Comparison of ENCODE assay signal across 9 mouse cellular contexts in the genomic region with DNA sequence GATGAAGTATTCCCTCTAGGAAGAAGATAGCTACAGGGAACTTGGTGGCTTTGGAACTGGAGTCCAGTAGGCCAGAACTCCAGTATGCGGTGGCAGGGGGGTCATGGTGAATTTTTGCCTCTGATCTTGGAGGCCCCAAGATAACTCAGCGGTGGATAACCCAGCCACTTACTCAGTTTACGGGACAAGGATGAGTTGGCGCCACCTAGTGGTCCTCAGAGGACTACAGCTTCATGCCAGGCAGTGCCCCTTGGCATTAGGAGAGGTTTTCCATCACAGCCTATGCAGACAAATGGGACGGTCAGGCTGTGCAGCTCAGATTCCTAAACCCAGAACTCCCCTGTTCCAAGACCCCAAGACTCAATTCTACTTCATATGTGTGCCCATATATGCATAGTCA. TPM values are rescaled to one million over a fixed set of nuclear protein-coding genes. Genes with fewer than 3 reads are reported as not detected.
DNase-seq lines count a peak whose midpoint lies in the region; ATAC-seq and TF ChIP-seq lines count a peak whose summit lies in the region.
"Had no signal": no experiment of that assay in that cellular context is flagged by ENCODE, and none has a peak within 500 bp of the region (broad histone marks: within the 10 kb centered on the region; RNA-seq: fewer than 3 reads in every experiment).

No protein-coding gene starts in this region.

- no peak overlapping the region for H3K27ac ChIP-seq in intestine, embryonic 14.5 days (ENCODE audit: low read depth)
- no peak overlapping the region for H3K27ac ChIP-seq in intestine, embryonic 16.5 days (ENCODE audit: low read length)
- H3K27ac ChIP-seq in gastrocnemius, adult 2 months = peak overlapping the region; percentile 46; the same call in 1 of the 2 replicates

- peaks cover 10% of the 10 kb centered on the region for H3K4me1 ChIP-seq in intestine, embryonic 14.5 days (replicated peaks; ENCODE audit: control insufficient read depth, insufficient read depth, low read length)
- peaks cover 44% of the 10 kb centered on the region for H3K4me1 ChIP-seq in intestine, embryonic 16.5 days (ENCODE audit: control insufficient read depth, insufficient read depth, low read length)

- TF ChIP-seq CTCF in gastrocnemius, adult 2 months (IDR thresholded peaks at IDR 0.05) = peak; percentile 95; the same call in 1 of the 2 replicates

- no peaks in the 10 kb centered on the region for H3K27me3 ChIP-seq in intestine, embryonic 14.5 days (replicated peaks; ENCODE audit: control insufficient read depth, insufficient read depth, low read length)
- no peaks in the 10 kb centered on the region for H3K27me3 ChIP-seq in intestine, embryonic 16.5 days (replicated peaks; ENCODE audit: control insufficient read depth, insufficient read depth, low read length)

- no peak for ATAC-seq in intestine, embryonic 14.5 days (replicated peaks; ENCODE audit: low FRiP score, low TSS enrichment, low read depth)
- no peak for ATAC-seq in intestine, embryonic 16.5 days
- peak; percentile 77 for ATAC-seq in megakaryocyte, adult 5-6 weeks (ENCODE audit: poor library complexity, severe bottlenecking)

- no peak overlapping the region for H3K4me2 ChIP-seq in intestine, embryonic 14.5 days (ENCODE audit: low read length)
- no peak overlapping the region for H3K4me2 ChIP-seq in intestine, embryonic 16.5 days (ENCODE audit: low read depth, low read length)

- peaks cover 74% of the 10 kb centered on the region for H3K36me3 ChIP-seq in intestine, embryonic 14.5 days (ENCODE audit: control insufficient read depth, insufficient read depth, low read length)
- H3K36me3 ChIP-seq in intestine, embryonic 16.5 days (ENCODE audit: control insufficient read depth, insufficient read depth, low read length) = peaks cover 30% of the 10 kb centered on the region

- peak; percentile 84 for DNase-seq in intestine, embryonic 14.5 days (ENCODE audit: low spot score)
- DNase-seq in Muller cell, postnatal 12 days (ENCODE audit: inconsistent ontology term) = peak; percentile 63
- DNase-seq in cerebellum, postnatal 10 days = peak; percentile 89 to 90
- DNase-seq in gastrocnemius, adult 2 months = peak; percentile 88
- peak; percentile 84 to 89 for DNase-seq in kidney, postnatal 25 days
- DNase-seq in spleen, adult 18-20 months = peak; percentile 47 to 73

- H3K4me3 ChIP-seq in intestine, embryonic 14.5 days (ENCODE audit: low read depth, low read length) = no peak overlapping the region
- no peak overlapping the region for H3K4me3 ChIP-seq in intestine, embryonic 16.5 days (ENCODE audit: low read length)
- H3K4me3 ChIP-seq in gastrocnemius, adult 2 months = no peak overlapping the region

- H3K9ac ChIP-seq in intestine, embryonic 14.5 days (ENCODE audit: low read length) = no peak overlapping the region
- no peak overlapping the region for H3K9ac ChIP-seq in intestine, embryonic 16.5 days (ENCODE audit: low read depth, low read length)

- intact Hi-C loops in gastrocnemius, adult 2 months (cut with DNase I) = loop anchor here (5.0 to 10.0 kb wide), 2 partner anchors 34 to 397 kb away; no protein-coding TSS in a partner anchor

- no peaks in the 10 kb centered on the region for H3K9me3 ChIP-seq in intestine, embryonic 14.5 days (ENCODE audit: control insufficient read depth, low read length)
- no peaks in the 10 kb centered on the region for H3K9me3 ChIP-seq in intestine, embryonic 16.5 days (ENCODE audit: control insufficient read depth, low read length)

- 20% methylated on average over 5 of the region's 5 CpGs for WGBS in intestine, embryonic 14.5 days
- 25% methylated on average over 5 of the region's 5 CpGs for WGBS in intestine, embryonic 16.5 days

RNA-seq across cellular contexts. Expression of a gene that starts 8.0 kb away (rescaled TPM):
- 17.7 and 19.8 TPM in 2 replicates for polyA plus RNA-seq in intestine, embryonic 14.5 days (2014; fragmentation: Nextera tagmentation; extraction: Ambion mirVana)
- polyA plus RNA-seq in intestine, embryonic 16.5 days (2015; fragmentation: Nextera tagmentation; extraction: Ambion mirVana) = 12.2 and 12.8 TPM in 2 replicates
- total RNA-seq in gastrocnemius, adult 2 months (2021) = 10 to 100 TPM; 25.9 to 33.3 TPM
- 17.6 and 20.0 TPM in 2 replicates for total RNA-seq in megakaryocyte, adult 5-6 weeks (2015)
- 12.3 and 18.7 TPM in 2 replicates for total RNA-seq in megakaryocyte, adult 5-6 weeks (2017)

RNA-seq across cellular contexts. Expression of a gene that starts 11.9 kb away (rescaled TPM):
- 7.3 and 8.3 TPM in 2 replicates for polyA plus RNA-seq in intestine, embryonic 14.5 days (2014; fragmentation: Nextera tagmentation; extraction: Ambion mirVana)
- 1.6 and 1.7 TPM in 2 replicates for polyA plus RNA-seq in intestine, embryonic 16.5 days (2015; fragmentation: Nextera tagmentation; extraction: Ambion mirVana)
- 10 to 100 TPM in 1 of 2 experiments, 1 to 10 TPM in 1; 9.5 to 10.8 TPM for total RNA-seq in gastrocnemius, adult 2 months (2021)
- 2.0 and 2.1 TPM in 2 replicates for total RNA-seq in megakaryocyte, adult 5-6 weeks (2015)
- total RNA-seq in megakaryocyte, adult 5-6 weeks (2017) = 2.8 and 9.1 TPM in 2 replicates

RNA-seq across cellular contexts. Expression of a gene that starts 13.5 kb away (rescaled TPM):
- polyA plus RNA-seq in intestine, embryonic 14.5 days (2014; fragmentation: Nextera tagmentation; extraction: Ambion mirVana) = 2.2 and 3.2 TPM in 2 replicates
- polyA plus RNA-seq in intestine, embryonic 16.5 days (2015; fragmentation: Nextera tagmentation; extraction: Ambion mirVana) = 4.0 and 4.7 TPM in 2 replicates
- under 1 TPM; 0.18 to 0.50 TPM for total RNA-seq in gastrocnemius, adult 2 months (2021)
- total RNA-seq in megakaryocyte, adult 5-6 weeks (2015) = 6.8 and 8.3 TPM in 2 replicates
- 13.8 and 17.0 TPM in 2 replicates for total RNA-seq in megakaryocyte, adult 5-6 weeks (2017)

RNA-seq across cellular contexts. Expression of a gene that starts 14.4 kb away (rescaled TPM):
- polyA plus RNA-seq in intestine, embryonic 14.5 days (2014; fragmentation: Nextera tagmentation; extraction: Ambion mirVana) = 27.3 and 32.5 TPM in 2 replicates
- 24.1 and 24.3 TPM in 2 replicates for polyA plus RNA-seq in intestine, embryonic 16.5 days (2015; fragmentation: Nextera tagmentation; extraction: Ambion mirVana)
- total RNA-seq in gastrocnemius, adult 2 months (2021) = 1 to 10 TPM; 2.3 to 5.0 TPM
- total RNA-seq in megakaryocyte, adult 5-6 weeks (2015) = 6.2 and 6.5 TPM in 2 replicates
- 5.0 and 5.8 TPM in 2 replicates for total RNA-seq in megakaryocyte, adult 5-6 weeks (2017)

RNA-seq across cellular contexts. Expression of a gene that starts 17.6 kb away (rescaled TPM):
- not detected in 2 replicates for polyA plus RNA-seq in intestine, embryonic 14.5 days (2014; fragmentation: Nextera tagmentation; extraction: Ambion mirVana)
- polyA plus RNA-seq in intestine, embryonic 16.5 days (2015; fragmentation: Nextera tagmentation; extraction: Ambion mirVana) = 0.10 and 0.12 TPM in 2 replicates
- total RNA-seq in gastrocnemius, adult 2 months (2021) = not detected
- not detected in 2 replicates for total RNA-seq in megakaryocyte, adult 5-6 weeks (2015)
- 0.51 and 1.8 TPM in 2 replicates for total RNA-seq in megakaryocyte, adult 5-6 weeks (2017)
- total RNA-seq: layer of hippocampus, postnatal 36 days had no signal

Comparison
In these comparisons a context has a peak if more than half of its experiments do, and no peak if none do; other contexts are left out.
1. RNA of a gene that starts 13.5 kb away (total RNA-seq): 6.8 to 17.0 TPM in megakaryocyte, adult 5-6 weeks; 0.18 to 0.50 TPM in gastrocnemius, adult 2 months; every median in the first group is over 4 times any median in the second.
2. Peak in every context shown above with its lines, with median percentiles within 50 percentile points of each other: DNase-seq.